Mouse (Mus musculus): ENCODE results near the gene Patj.

DNA sequence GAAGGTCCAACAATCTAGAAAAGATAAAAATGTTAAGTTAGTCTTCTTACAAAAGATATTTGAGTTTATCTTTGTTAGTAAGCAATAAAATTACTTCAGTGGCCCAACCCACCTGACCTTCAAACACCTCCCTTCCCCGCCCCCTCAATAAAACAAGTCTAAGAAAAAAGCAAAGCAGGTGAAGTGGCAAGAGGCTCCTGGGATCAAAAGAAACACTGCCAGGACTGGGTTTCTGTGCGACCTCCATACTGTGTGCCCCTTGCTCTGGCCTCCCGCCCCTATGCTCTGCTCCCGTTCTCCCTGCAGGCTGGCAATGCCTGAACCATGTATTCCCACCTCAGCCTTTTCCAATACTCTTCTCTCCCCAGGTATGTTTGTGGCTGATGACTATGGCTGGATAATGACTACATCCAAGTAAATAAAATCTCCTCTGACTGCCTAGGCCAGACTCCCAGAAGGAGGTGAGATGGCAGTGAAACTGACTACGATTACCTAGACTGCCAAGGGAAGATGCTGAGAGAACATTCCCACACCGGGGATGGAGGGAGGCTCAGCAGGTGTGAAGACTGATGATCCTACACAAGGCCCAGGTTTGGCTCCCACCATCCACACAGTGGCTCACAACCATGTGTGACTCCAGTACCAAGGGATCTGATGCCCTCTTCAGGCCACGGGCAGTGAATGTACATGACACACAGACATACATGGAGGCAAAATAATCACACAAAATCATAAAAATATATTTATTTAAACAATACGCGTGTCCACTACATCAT lies 37.4 kb upstream of the Patj start:
- TF ChIP-seq POLR2A (IDR thresholded peaks at IDR 0.05; ENCODE audit: borderline replicate concordance, insufficient read depth, low read length) (no peak), CTCF (IDR thresholded peaks at IDR 0.05; ENCODE audit: borderline replicate concordance, insufficient read depth, low read depth, low read length) (no peak)
